Mouse (Mus musculus) kidney, adult 2 months (tissue): ENCODE measurements around the gene Extl1.

Source experiments
- CTCF ChIP-seq: fragments of 200-500 bp; conservative IDR thresholded peaks from 2 replicates; pipeline ENCODE4 v1.5.1; 2011; ENCODE audit warnings: low read depth, mild to moderate bottlenecking, control low read depth, low read length, moderate library complexity, mixed read lengths; ENCODE audit not compliant: insufficient read depth, insufficient read length
- POLR2A ChIP-seq: fragments of 200-500 bp; IDR thresholded peaks from one replicate; pipeline ENCODE4 v1.6.1; 2011; ENCODE audit warnings: low read depth, low read length, control low read depth

- no peak for TF ChIP-seq POLR2A
- TF ChIP-seq CTCF, result no peak
These were observed 41.4 kb upstream of the Extl1 start for GRCm38 (mm10) chr4:134425088-134425487.
